Mouse (Mus musculus) MEL (cell line): ENCODE measurements around the gene Porcn. TPM values are rescaled to one million over a fixed set of nuclear protein-coding genes. Genes with fewer than 3 reads are reported as not detected.

Experiments used
- DNase-seq: peaks from one replicate; pipeline ENCODE4 v3.0.0; 2011; ENCODE audit warnings: low read depth, low spot score
- H3K27ac ChIP-seq: 2 replicates; pipeline ENCODE4 v1.5.1; 2012; ENCODE audit warnings: low read depth, mild to moderate bottlenecking, control low read depth, low read length, moderate library complexity; ENCODE audit not compliant: control insufficient read depth
- H3K27me3 ChIP-seq, 2 experiments: fragments of 150-350 bp in 1 of 2; sonication (generic) in 1 of 2; 2 replicates each; pipeline ENCODE4 v1.6.1; 2012; ENCODE audit warnings: low read length in 2 of 2, mild to moderate bottlenecking in 2 of 2, improper control_type of control experiment in 1 of 2, moderate library complexity in 1 of 2; ENCODE audit not compliant: insufficient read depth in 2 of 2, control insufficient read depth in 1 of 2
- H3K36me3 ChIP-seq, 2 experiments: 2 replicates each; pipeline ENCODE4 v1.6.1; 2012 to 2014; ENCODE audit warnings: low read length in 2 of 2, improper control_type of control experiment in 1 of 2, inconsistent platforms in 1 of 2, mild to moderate bottlenecking in 1 of 2; ENCODE audit not compliant: insufficient read depth in 2 of 2, control insufficient read depth in 1 of 2
- H3K4me1 ChIP-seq, 2 experiments: fragments of 150-350 bp in 1 of 2; sonication (generic) in 1 of 2; 2 replicates each; pipeline ENCODE4 v1.6.1; 2012; ENCODE audit warnings: low read length in 2 of 2, improper control_type of control experiment in 1 of 2, mild to moderate bottlenecking in 1 of 2; ENCODE audit not compliant: insufficient read depth in 2 of 2, control insufficient read depth in 1 of 2
- H3K4me3 ChIP-seq, 2 experiments: fragments of 150-350 bp in 1 of 2; sonication (generic) in 1 of 2; 2 replicates each; pipeline ENCODE4 v1.5.1; 2012; ENCODE audit warnings: low read depth in 2 of 2, low read length in 2 of 2, mild to moderate bottlenecking in 2 of 2, moderate library complexity in 2 of 2, control low read depth in 1 of 2, improper control_type of control experiment in 1 of 2; ENCODE audit not compliant: control insufficient read depth in 1 of 2, insufficient read depth in 1 of 2
- H3K79me2 ChIP-seq: 2 replicates; pipeline ENCODE4 v1.6.1; 2012; ENCODE audit warnings: mild to moderate bottlenecking, low read length, moderate library complexity; ENCODE audit not compliant: control insufficient read depth, poor library complexity, insufficient read depth
- H3K9ac ChIP-seq: 2 replicates; pipeline ENCODE4 v1.6.1; 2012; ENCODE audit warnings: low read depth, mild to moderate bottlenecking, control low read depth, low read length, moderate library complexity; ENCODE audit not compliant: control insufficient read depth, poor library complexity, severe bottlenecking
- H3K9me3 ChIP-seq: fragments of 150-350 bp; sonication (generic); replicated peaks from 2 replicates; pipeline ENCODE4 v1.6.1; 2012; ENCODE audit warnings: mild to moderate bottlenecking, low read length, improper control_type of control experiment, moderate library complexity; ENCODE audit not compliant: insufficient read depth
- BHLHE40 ChIP-seq: IDR thresholded peaks from 2 replicates; pipeline ENCODE4 v1.6.1; 2012; ENCODE audit warnings: low read depth, mild to moderate bottlenecking, inconsistent platforms, low read length, improper control_type of control experiment, borderline replicate concordance
- CHD1 ChIP-seq: IDR thresholded peaks from 2 replicates; pipeline ENCODE4 v1.6.1; 2012; ENCODE audit warnings: low read depth, mild to moderate bottlenecking, inconsistent platforms, low read length, improper control_type of control experiment
- CHD2 ChIP-seq: IDR thresholded peaks from 2 replicates; pipeline ENCODE4 v1.6.1; 2011; ENCODE audit warnings: low read length, improper control_type of control experiment
- CTCF ChIP-seq, 3 experiments: IDR thresholded peaks in 2 of 3; conservative IDR thresholded peaks in 1 of 3; 2 replicates each; pipeline ENCODE4 v1.5.1; 2011 to 2012; ENCODE audit warnings: low read length in 3 of 3, low read depth in 2 of 3, mild to moderate bottlenecking in 2 of 3, improper control_type of control experiment in 1 of 3, inconsistent platforms in 1 of 3, mixed read lengths in 1 of 3, moderate library complexity in 1 of 3; ENCODE audit not compliant: control insufficient read depth in 1 of 3, insufficient read depth in 1 of 3, poor library complexity in 1 of 3, severe bottlenecking in 1 of 3
- ELF1 ChIP-seq: IDR thresholded peaks from 2 replicates; pipeline ENCODE4 v1.6.1; 2014; ENCODE audit warnings: low read depth, mild to moderate bottlenecking, inconsistent platforms, low read length, improper control_type of control experiment, moderate library complexity
- EP300 ChIP-seq, 2 experiments: IDR thresholded peaks; 2 replicates each; pipeline ENCODE4 v1.6.1; 2011; ENCODE audit warnings: improper control_type of control experiment in 2 of 2, low read length in 2 of 2, low read depth in 1 of 2, mild to moderate bottlenecking in 1 of 2
- GATA1 ChIP-seq: IDR thresholded peaks from 2 replicates; pipeline ENCODE4 v1.6.1; 2011; ENCODE audit warnings: low read depth, low read length, improper control_type of control experiment
- HCFC1 ChIP-seq: IDR thresholded peaks from 2 replicates; pipeline ENCODE4 v1.6.1; 2012; ENCODE audit warnings: low read depth, mild to moderate bottlenecking, inconsistent platforms, low read length, improper control_type of control experiment, moderate library complexity
- JUND ChIP-seq: IDR thresholded peaks from 2 replicates; pipeline ENCODE4 v1.6.1; 2011; ENCODE audit warnings: low read depth, mild to moderate bottlenecking, improper control_type of control experiment, low read length
- KAT2A ChIP-seq: conservative IDR thresholded peaks from 2 replicates; pipeline ENCODE4 v1.6.1; 2012; ENCODE audit warnings: low read depth, low read length, improper control_type of control experiment, inconsistent platforms
- MAFK ChIP-seq: IDR thresholded peaks from 2 replicates; pipeline ENCODE4 v1.6.1; 2011; ENCODE audit warnings: low read depth, mild to moderate bottlenecking, low read length, improper control_type of control experiment, borderline replicate concordance
- MAX ChIP-seq: IDR thresholded peaks from 2 replicates; pipeline ENCODE4 v1.6.1; 2011; ENCODE audit warnings: low read length, improper control_type of control experiment
- MAZ ChIP-seq: IDR thresholded peaks from 2 replicates; pipeline ENCODE4 v1.6.1; 2012; ENCODE audit warnings: low read depth, mild to moderate bottlenecking, inconsistent platforms, low read length, improper control_type of control experiment
- MXI1 ChIP-seq: IDR thresholded peaks from 2 replicates; pipeline ENCODE4 v1.6.1; 2011; ENCODE audit warnings: mild to moderate bottlenecking, low read depth, low read length, improper control_type of control experiment
- MYC ChIP-seq: IDR thresholded peaks from 2 replicates; pipeline ENCODE4 v1.6.1; 2011; ENCODE audit warnings: low read depth, mild to moderate bottlenecking, low read length, improper control_type of control experiment, moderate library complexity
- NELFE ChIP-seq: IDR thresholded peaks from 2 replicates; pipeline ENCODE4 v1.6.1; 2011; ENCODE audit warnings: low read depth, low read length, improper control_type of control experiment
- NRF1 ChIP-seq: IDR thresholded peaks from 2 replicates; pipeline ENCODE4 v1.6.1; 2014; ENCODE audit warnings: low read depth, mild to moderate bottlenecking, inconsistent platforms, low read length, improper control_type of control experiment, moderate library complexity; ENCODE audit not compliant: poor library complexity, insufficient read depth, severe bottlenecking
- POLR2A ChIP-seq, 2 experiments: IDR thresholded peaks; 2 replicates each; pipeline ENCODE4 v1.6.1; 2011 to 2012; ENCODE audit warnings: low read length in 2 of 2, mild to moderate bottlenecking in 2 of 2, control low read depth in 1 of 2, improper control_type of control experiment in 1 of 2, low read depth in 1 of 2, moderate library complexity in 1 of 2; ENCODE audit not compliant: control insufficient read depth in 1 of 2, insufficient read depth in 1 of 2, poor library complexity in 1 of 2
- POLR2AphosphoS2 ChIP-seq: IDR thresholded peaks from 2 replicates; pipeline ENCODE4 v1.6.1; 2011; ENCODE audit warnings: low read length, improper control_type of control experiment
- RAD21 ChIP-seq: IDR thresholded peaks from 2 replicates; pipeline ENCODE4 v1.6.1; 2011; ENCODE audit warnings: mild to moderate bottlenecking, low read depth, low read length, improper control_type of control experiment
- RCOR1 ChIP-seq: IDR thresholded peaks from 2 replicates; pipeline ENCODE4 v1.6.1; 2012; ENCODE audit warnings: low read depth, mild to moderate bottlenecking, inconsistent platforms, low read length, improper control_type of control experiment
- SIN3A ChIP-seq: IDR thresholded peaks from 2 replicates; pipeline ENCODE4 v1.6.1; 2012; ENCODE audit warnings: low read length, improper control_type of control experiment, inconsistent platforms
- SMC3 ChIP-seq: IDR thresholded peaks from 2 replicates; pipeline ENCODE4 v1.6.1; 2011; ENCODE audit warnings: low read depth, low read length, improper control_type of control experiment
- TAL1 ChIP-seq: IDR thresholded peaks from 2 replicates; pipeline ENCODE4 v1.6.1; 2012; ENCODE audit warnings: mild to moderate bottlenecking, inconsistent platforms, low read length, moderate library complexity, mixed read lengths
- TBP ChIP-seq: IDR thresholded peaks from 2 replicates; pipeline ENCODE4 v1.8.0; 2011; ENCODE audit warnings: low read depth, low read length, improper control_type of control experiment
- TCF12 ChIP-seq: IDR thresholded peaks from 2 replicates; pipeline ENCODE4 v1.6.1; 2014; ENCODE audit warnings: low read depth, mild to moderate bottlenecking, inconsistent platforms, low read length, improper control_type of control experiment, moderate library complexity
- UBTF ChIP-seq: IDR thresholded peaks from 2 replicates; pipeline ENCODE4 v1.6.1; 2012; ENCODE audit warnings: low read depth, mild to moderate bottlenecking, inconsistent platforms, low read length, improper control_type of control experiment, moderate library complexity, borderline replicate concordance; ENCODE audit not compliant: insufficient read depth
- USF1 ChIP-seq: IDR thresholded peaks from 2 replicates; pipeline ENCODE4 v1.6.1; 2014; ENCODE audit warnings: low read depth, mild to moderate bottlenecking, inconsistent platforms, low read length, improper control_type of control experiment, moderate library complexity
- ZKSCAN1 ChIP-seq: IDR thresholded peaks from 2 replicates; pipeline ENCODE4 v1.6.1; 2012; ENCODE audit warnings: low read depth, mild to moderate bottlenecking, inconsistent platforms, low read length, improper control_type of control experiment, moderate library complexity
- ZMIZ1 ChIP-seq: IDR thresholded peaks from 2 replicates; pipeline ENCODE4 v1.6.1; 2012; ENCODE audit warnings: low read depth, mild to moderate bottlenecking, inconsistent platforms, low read length, improper control_type of control experiment, moderate library complexity
- polyA plus RNA-seq, 2 experiments: library from polyadenylated mRNA; stranded (reverse) in 1 of 2; unstranded in 1 of 2; fragments of >175 nt in 1 of 2; fragments of >200 nt in 1 of 2; gene quantifications; 2 replicates each; pipeline versions ENCODE4 v1.2.1 to v1.2.4; 2012; ENCODE audit warnings: low replicate concordance in 2 of 2, low read depth in 1 of 2; ENCODE audit not compliant: insufficient read length in 2 of 2, insufficient read depth in 1 of 2, missing spikeins in 1 of 2
- total RNA-seq: library from RNA; depleted of rRNA; stranded (reverse); fragments of 300-350 nt; gene quantifications from 2 replicates; pipeline ENCODE4 v1.2.3, GENCODE M21; 2012

Porcn gene
- total and polyA plus RNA-seq, 3 experiments, result 3.5 to 16.1 TPM; not detected in 1

GRCm38 (mm10) chrX:8193419-8193723 is 13.0 kb downstream of the Porcn start, which contains the start of gene Ebp:
Gene Ebp (minus strand): TSS chrX:8193512.
- Histone ChIP-seq H3K27me3 (no peaks in the 10 kb centered on the region), H3K79me2 (peaks cover 10% of the 10 kb centered on the region), H3K36me3 (peaks cover 0 to 7% of the 10 kb centered on the region in 2 experiments; a peak in 2 of 4 replicates), H3K9ac (peak within 1 kb of the TSS; percentile 92), H3K4me3 (peak within 1 kb of the TSS; percentile 77 to 91), H3K9me3 (no peaks in the 10 kb centered on the region), H3K27ac (peak within 1 kb of the TSS; percentile 69), H3K4me1 (peaks cover 2 to 16% of the 10 kb centered on the region in 2 experiments)
- no peak for DNase-seq
- TF ChIP-seq NELFE (no peak), GATA1 (no peak), ELF1 (no peak), MAFK (no peak), USF1 (no peak), POLR2AphosphoS2 (no peak), MXI1 (no peak), RAD21 (no peak), MAX (no peak), TCF12 (no peak), ZMIZ1 (no peak), BHLHE40 (no peak)

GRCm38 (mm10) chrX:8192640-8193418 is 13.5 kb downstream of the Porcn start:
- Histone ChIP-seq H3K79me2 (peaks cover 10% of the 10 kb centered on the region), H3K4me1 (peaks cover 2 to 16% of the 10 kb centered on the region in 2 experiments), H3K27me3 (no peaks in the 10 kb centered on the region), H3K9ac (peak overlapping the region; percentile 92), H3K27ac (peak overlapping the region; percentile 69), H3K4me3 (peak overlapping the region; percentile 77 to 91), H3K36me3 (peaks cover 0 to 7% of the 10 kb centered on the region in 2 experiments; a peak in 2 of 4 replicates), H3K9me3 (no peaks in the 10 kb centered on the region)
- DNase-seq, result peak; percentile 97
- TF ChIP-seq NRF1 (peak; percentile 65), SIN3A (peak; percentile 51; the same call in 1 of the 2 replicates), ZMIZ1 (peak; percentile 69), UBTF (no peak), CHD2 (peak; percentile 66), TBP (peak; percentile 65), CTCF (IDR thresholded peaks at IDR 0.05 in 2 of 3, conservative IDR thresholded peaks at IDR 0.05 in 1 of 3; ENCODE audit: control insufficient read depth in 1 of 3, insufficient read depth in 1 of 3, low read depth in 2 of 3, low read length in 3 of 3, poor library complexity in 1 of 3, severe bottlenecking in 1 of 3) (no peak), HCFC1 (peak; percentile 76), EP300 (IDR thresholded peaks at IDR 0.05; ENCODE audit: low read depth in 1 of 2, low read length in 2 of 2) (peak; percentile 37 to 45; a peak in 1 of 4 replicates), TAL1 (peak; percentile 18; the same call in 1 of the 2 replicates), MAFK (no peak), MYC (no peak), JUND (no peak), RCOR1 (peak; percentile 73), TCF12 (peak; percentile 52), RAD21 (no peak), SMC3 (no peak), KAT2A (no peak; the same call in 1 of the 2 replicates), POLR2A (IDR thresholded peaks at IDR 0.05; ENCODE audit: control insufficient read depth in 1 of 2, insufficient read depth in 1 of 2, low read depth in 1 of 2, low read length in 2 of 2, poor library complexity in 1 of 2) (peak; percentile 93 to 97), ZKSCAN1 (no peak), MAZ (0 out of 2 replicates have a peak, but pooled peaks have one; percentile 32), ELF1 (peak; percentile 86), CHD1 (no peak), BHLHE40 (no peak; the same call in 1 of the 2 replicates)
